Mouse (Mus musculus): ENCODE measurements around the gene Hivep3. TPM values are rescaled to one million over a fixed set of nuclear protein-coding genes. Genes with fewer than 3 reads are reported as not detected.

The Hivep3 gene
- 5.1 TPM for polyA plus RNA-seq (2014; fragmentation: Illumina TruSeq; extraction: RNeasy Lipid Tissue Mini Kit (QIAGEN cat#74804); ENCODE audit: low read depth, low replicate concordance)

GRCm38 (mm10) chr4:119733184-119733880, at the start of gene Hivep3:
Gene Hivep3, plus strand, starts transcription at chr4:119733784.

GRCm38 (mm10) chr4:120064696-120065095, 331.1 kb downstream of the Hivep3 start, which contains the start of gene AL607142.1:
Gene AL607142.1, plus strand, starts transcription at chr4:120064996.

GRCm38 (mm10) chr4:120161166-120161949, 427.8 kb downstream of the Hivep3 start, which contains the start of gene Edn2:
Gene Edn2, plus strand, starts transcription at chr4:120161206.

Other genes with a start within 250 kb of the Hivep3 start
- 3.3 TPM for gene Rimkla, start 241.2 kb upstream of the Hivep3 start, polyA plus RNA-seq (2014; fragmentation: Illumina TruSeq; extraction: RNeasy Lipid Tissue Mini Kit (QIAGEN cat#74804); ENCODE audit: low read depth, low replicate concordance)
- 56.1 TPM for gene Foxj3, start 196.8 kb upstream of the Hivep3 start, polyA plus RNA-seq (2014; fragmentation: Illumina TruSeq; extraction: RNeasy Lipid Tissue Mini Kit (QIAGEN cat#74804); ENCODE audit: low read depth, low replicate concordance)
- 5.0 TPM for gene Frg2f1, start 194.3 kb upstream of the Hivep3 start, polyA plus RNA-seq (2014; fragmentation: Illumina TruSeq; extraction: RNeasy Lipid Tissue Mini Kit (QIAGEN cat#74804); ENCODE audit: low read depth, low replicate concordance)
- 35.1 TPM for gene Guca2a, start 96.1 kb upstream of the Hivep3 start, polyA plus RNA-seq (2014; fragmentation: Illumina TruSeq; extraction: RNeasy Lipid Tissue Mini Kit (QIAGEN cat#74804); ENCODE audit: low read depth, low replicate concordance)
- 3.7 TPM for gene Guca2b, start 74.8 kb upstream of the Hivep3 start, polyA plus RNA-seq (2014; fragmentation: Illumina TruSeq; extraction: RNeasy Lipid Tissue Mini Kit (QIAGEN cat#74804); ENCODE audit: low read depth, low replicate concordance)